Mouse (Mus musculus) kidney, postnatal 36 days (tissue): ENCODE measurements around the gene Fmnl1.

Source experiments
- DNase-seq, 2 experiments: peaks; one replicate each; pipeline ENCODE4 v3.0.0; 2021 to 2022; ENCODE audit warnings: mixed read lengths in 2 of 2

Fmnl1 gene

DNA sequence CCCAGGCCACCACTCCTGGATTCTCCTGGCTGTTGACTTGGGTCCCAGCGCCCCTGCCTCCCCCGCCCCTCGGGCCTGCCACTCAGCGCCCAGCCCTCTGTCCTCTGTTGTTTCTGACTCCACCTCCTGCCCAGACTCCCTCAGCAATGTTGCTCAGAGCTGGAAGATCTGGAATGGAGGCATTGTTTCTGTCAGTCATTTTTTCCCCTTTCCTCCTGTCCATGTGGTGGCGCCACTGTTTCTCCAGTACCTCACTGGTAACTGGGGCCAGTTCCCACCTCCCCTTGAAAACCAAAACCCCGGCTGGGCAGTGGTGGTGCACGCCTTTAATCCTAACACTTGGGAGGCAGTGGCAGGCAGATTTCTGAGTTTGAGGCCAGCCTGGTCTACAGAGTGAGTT lies 9.5 kb upstream of the Fmnl1 start:
- peak in 1 of 2 experiments; percentile 54 for DNase-seq

DNA sequence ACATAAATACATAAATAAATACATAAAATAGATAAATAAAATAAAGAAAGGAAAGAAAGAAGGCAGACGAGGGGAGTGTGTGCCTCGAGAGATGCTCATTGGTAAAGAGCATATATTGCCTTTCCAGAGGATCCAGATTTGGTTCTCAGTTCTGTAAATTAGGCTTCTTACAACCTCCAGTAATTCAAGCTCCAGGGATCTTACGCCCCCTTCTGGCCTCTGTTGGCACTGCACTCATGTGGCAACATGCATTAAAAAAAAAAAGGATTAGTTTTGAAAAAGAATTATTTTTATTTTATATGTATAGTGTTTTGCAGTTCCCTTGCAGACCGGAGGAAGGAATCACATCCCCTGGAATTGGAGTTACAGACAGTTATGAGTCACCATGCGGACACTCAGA lies 8.8 kb upstream of the Fmnl1 start:
- peak in 1 of 2 experiments; percentile 65 for DNase-seq

DNA sequence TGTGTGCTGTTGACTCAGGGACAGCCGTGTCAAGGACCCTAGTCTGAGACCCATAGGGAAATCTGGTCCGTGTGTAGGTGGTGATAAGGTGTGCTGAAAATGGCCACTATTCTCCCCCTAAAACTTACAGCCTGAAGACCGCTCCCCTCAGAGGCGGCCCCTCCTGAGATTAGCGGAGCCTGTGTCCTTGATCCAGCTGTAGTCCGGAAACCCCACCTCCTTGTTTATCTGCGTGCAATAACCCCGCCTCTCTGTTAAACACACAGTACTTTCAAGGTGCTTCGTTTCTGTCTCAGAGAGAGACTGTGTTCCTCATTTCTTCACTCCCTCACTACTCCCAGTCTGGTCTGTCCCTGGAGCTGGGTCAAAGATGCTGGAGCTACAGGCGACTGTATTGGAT lies 6.5 kb upstream of the Fmnl1 start:
- no peak for DNase-seq

DNA sequence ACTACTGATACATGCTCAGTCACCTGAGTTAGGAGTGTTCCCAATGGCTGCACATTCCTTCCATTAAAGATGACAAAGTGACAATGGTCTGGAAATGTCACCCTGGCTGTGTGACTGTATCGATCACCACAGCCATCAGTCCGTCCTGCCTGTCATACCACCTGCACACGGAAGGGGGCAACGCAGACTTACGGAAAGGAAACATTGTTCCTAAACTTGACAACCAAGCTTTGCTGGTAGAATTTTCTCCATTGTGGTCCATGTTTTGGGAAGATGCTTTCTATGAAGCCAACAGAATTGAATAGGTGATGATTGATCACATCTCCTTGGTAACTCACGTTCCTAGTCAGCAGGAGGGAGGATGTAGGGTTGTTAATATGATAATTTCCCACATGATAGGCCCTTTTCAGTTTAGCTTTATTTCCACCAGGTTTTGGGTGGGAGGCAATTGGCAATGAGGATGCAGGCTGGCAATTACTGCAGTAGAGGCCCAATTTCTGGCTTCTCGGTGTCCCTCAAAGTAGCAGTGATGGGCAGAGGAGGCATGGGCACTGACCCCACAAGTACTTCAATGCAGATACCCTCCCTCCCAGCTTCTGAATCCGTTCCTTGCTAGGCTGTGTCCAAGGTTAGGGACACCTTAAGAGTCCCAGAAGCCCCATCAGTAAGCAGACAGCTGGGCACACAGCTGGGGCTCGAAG lies 2.1 kb upstream of the Fmnl1 start:
- DNase-seq = peak; percentile 76 to 87

DNA sequence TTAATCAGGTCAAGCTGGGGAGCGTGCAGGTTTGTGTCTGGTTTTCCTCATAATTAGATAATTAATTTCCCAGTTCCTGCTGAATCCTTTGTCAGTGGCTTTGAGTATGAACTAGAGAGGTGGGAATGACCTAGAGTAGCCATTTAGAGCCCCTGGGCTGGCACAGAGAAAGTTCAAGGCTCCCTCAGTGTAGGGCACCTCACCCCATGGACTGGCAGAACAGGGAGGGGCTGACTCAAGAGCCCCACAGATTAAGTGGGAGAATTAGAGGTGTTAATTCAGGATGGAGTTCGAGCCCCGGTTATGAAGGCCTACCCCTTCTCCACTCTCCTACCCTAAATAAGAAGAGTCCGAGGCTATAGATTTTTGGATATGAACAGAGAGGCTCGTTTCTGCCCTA lies 1.2 kb upstream of the Fmnl1 start:
- no peak for DNase-seq

DNA sequence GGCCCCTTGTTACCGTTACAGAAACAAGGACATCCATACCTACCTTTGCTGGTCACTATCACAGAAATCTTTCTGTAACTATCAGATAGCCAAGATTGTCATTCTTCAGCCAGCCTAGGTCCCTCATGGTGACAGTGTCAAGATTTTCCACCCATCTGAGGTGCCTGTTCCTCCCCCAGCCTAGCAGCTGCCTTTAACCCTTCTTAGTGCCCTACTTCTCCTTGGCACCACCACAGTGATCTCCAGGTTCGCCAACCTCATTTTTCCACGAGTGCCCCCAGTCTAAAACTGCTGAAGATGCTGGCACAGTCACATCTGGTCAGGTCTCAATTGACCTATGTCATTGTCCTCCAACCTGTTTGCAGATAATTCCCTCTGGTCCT lies 805 bp upstream of the Fmnl1 start:
- DNase-seq = no peak

DNA sequence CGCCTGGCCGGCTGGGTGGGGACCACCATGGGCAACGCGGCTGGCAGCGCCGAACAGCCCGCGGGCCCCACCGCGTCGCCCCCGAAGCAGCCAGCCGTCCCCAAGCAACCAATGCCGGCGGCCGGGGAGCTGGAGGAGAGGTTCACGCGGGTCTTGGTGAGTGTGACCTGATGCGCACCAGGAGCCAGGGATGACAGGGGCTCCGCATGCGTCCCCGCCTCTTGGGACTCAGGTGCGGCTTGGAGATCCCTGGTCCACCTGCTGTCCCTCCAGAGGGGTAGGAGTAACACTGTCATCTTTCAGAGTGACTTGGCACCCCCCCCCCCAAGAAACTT lies 346 bp downstream of the Fmnl1 start:
- DNase-seq = no peak

DNA sequence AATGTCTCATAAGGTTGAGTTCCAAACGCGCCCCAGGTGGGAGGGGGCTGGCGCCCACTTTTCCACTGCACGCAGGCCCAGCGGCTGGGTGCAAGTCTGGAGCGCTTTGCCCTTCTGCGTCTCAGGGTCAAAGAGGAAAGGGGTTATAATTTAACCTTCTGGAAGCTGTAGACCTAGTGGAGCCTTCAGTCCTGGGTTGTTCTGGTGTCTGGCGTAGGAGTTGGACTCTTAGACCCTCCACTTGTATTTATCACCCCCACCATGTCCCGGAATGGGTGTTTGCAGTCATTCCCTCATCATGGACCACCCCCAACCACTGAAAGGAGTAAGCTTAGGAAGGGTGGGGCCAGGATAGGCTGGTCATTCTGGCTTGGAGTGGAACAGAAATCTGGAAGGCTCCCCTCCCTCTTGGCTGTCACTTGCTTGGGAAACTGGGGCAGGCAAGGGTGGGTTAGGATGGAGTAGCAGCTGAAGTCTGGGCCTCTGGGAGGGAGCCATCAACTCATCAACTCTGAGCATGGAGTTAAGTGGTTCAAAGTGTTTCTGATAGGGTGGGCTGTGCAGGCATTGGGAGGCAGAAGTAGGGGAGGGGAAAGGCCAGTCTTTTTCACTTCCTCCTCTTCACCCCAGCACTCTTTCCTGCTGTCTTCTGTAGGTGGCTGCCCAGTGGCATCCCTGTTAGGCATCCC lies 940 bp downstream of the Fmnl1 start:
- peak; percentile 75 to 88 for DNase-seq

DNA sequence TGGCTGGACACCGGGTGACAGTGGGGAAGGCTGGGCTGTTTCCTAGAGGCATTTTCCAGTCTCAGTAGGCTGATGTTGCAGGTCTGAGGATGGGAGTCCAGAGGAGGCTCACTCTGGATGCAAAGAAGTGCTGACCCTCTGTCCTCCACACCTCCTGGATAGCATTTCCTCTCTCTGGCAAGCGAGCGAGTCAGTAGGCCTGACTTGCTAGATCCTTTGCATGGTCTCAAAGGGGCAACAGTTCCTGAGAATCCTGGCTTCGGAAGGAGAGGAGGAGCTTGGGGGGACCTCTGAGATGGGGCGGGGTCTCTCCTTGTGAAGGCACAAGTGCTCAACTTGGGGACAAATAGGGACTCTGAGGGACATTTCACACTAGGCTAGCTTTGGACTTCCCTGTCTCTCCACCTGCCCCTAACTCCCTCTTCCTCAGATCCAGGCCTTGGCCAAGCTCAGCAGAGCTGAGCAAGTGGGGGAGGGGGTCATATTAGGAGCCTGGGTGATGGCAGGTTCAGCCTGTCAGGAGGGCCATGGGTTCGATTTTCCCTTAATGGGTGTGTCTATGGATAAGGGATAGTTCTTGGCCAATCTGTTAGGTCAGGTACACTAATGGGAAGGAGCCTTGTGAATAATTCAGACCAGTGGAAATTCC lies 1.6 kb downstream of the Fmnl1 start:
- no peak for DNase-seq

DNA sequence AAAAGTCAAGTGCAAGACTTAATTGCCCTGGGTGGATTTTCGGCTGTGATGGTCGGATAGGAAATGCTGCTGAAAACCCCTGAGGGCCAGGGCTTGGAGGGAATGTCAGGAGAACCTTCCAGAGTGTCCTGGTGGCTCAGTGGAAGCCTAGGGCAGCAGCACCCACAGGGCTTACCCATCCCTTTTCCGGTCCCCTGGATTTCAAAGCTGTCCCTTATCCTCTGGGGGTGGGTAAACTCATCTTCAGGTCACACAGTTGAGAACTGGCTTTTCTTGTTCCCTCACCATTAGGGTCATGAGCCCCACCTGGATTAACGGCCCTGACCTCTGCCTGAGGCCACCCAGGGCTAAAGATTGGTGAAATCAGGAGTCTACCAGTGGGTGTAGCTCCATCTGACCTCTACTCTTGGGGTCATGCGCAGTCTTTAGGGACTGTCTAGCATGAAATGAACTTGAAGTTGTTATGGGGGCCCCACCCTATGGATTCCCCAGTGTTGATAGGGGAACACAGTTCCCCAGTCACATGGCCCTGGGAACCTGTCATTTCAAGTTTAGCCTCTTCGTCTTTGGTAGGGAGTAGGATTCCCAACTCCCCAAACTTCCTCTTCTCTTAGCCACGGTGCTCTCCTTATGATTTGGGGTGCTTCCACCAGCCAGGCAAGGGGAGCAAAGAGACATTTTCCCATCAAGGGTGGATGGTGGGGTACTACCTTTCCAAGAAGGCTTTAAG lies 2.3 kb downstream of the Fmnl1 start:
- DNase-seq = no peak

DNA sequence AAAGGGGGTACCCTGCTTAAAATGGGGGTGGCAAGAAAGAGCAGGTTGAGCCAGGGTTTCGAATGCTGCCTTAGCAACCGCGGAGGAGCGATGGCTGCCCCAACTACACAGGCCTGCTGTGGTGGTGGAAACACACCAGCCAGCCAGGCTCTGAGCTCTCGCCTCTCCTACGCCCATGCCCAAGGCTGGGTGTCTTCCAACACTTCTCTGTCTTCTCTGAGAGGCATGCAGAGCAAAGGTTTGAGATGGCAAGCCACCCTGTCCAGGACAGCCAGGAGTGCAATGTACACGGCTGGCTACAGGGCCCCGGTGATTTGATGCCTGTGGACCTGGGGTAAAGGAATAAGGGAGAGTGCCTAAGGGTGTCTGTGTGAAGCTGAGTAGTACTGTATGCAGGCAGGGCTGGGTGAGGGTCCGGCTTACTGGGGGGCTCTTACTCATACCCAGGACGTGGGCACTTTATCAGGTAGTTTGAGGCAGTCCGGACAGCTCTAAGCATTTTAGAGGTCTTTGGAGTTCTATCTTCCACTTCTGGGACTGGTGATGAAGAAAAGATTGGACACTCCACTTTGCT lies 3.0 kb downstream of the Fmnl1 start:
- DNase-seq = peak; percentile 60 to 61

DNA sequence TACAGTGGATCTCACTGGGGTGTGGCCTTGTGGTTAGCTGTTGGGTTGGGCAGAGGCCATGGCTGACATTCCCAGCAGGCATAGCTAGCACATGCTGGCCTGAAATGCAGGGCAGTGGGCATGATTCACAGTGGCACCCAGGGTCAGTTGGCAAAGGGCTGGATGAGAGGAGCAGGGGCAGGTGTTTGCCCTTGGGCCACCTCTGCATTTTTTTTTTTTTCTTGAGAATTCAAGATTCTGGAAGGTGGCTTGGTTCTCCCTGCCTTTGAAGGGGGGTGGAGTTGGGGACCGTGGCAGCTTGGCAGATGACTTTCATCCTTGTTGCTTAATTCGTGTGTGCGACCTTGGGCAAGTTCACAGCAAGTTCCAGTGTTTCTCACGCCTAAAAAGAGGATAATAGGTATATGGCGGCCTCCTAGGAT lies 3.5 kb downstream of the Fmnl1 start:
- peak; percentile 75 to 80 for DNase-seq

DNA sequence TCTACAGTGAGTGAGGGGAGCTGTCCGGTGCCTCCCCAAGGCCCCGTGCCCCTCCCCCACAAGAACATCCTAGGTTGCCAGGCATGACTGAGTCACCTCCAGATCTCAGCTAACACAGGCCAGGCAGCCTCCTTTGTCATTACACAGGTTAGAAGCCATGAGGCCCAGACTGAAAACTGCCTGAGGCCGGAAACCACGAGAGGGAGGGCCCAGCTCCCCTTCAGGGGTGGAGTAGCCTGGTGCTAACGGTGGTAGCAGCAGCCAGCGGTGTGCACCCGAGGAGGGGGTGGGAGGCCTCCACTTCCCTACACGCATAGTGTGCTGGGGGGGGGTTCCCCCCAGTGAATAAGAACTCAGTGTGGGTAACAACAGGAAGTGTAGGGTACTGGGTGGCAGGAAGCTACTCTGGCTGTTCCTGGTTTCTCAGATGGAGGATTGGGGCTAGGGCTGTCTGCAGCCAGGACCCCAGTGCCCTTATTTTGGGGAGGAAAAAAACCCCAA lies 4.0 kb downstream of the Fmnl1 start:
- peak in 1 of 2 experiments; percentile 66 for DNase-seq

DNA sequence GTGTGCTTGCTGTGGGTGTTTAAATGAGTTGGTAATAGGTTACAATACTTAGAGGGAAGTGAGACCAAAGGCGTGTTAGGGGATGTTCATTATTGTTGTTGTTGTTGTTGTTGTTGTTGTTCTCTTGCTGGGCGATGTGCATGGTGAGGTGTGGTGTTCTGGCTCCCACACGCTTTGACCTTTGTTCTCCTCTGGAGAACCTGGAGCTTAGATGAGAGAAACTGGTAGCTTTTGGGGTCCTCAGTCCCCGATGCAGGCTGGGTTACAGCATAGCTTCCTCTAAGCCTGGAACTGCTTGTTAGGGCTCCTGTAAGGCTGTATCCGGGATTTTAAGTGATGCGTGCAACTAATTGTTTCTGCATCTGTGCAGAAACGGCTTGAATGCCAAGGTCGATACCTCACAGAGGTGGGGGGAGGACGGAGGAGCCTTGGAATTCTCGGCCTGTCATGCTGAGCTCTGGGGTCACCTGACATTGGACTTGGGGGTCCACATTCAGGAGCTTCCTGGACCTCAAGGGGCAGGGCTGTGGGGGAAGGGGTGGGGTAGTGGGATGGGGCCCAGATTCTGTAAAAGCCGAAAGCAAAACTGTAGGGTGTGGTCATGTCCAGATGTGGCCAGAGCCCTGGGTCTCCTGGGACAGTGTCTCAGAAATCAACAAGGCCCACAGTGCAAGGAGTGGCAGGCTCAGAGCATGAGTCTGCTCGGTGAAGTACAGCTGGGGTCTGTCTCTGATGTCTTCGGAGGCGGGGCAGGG lies 5.0 kb downstream of the Fmnl1 start:
- no peak for DNase-seq

DNA sequence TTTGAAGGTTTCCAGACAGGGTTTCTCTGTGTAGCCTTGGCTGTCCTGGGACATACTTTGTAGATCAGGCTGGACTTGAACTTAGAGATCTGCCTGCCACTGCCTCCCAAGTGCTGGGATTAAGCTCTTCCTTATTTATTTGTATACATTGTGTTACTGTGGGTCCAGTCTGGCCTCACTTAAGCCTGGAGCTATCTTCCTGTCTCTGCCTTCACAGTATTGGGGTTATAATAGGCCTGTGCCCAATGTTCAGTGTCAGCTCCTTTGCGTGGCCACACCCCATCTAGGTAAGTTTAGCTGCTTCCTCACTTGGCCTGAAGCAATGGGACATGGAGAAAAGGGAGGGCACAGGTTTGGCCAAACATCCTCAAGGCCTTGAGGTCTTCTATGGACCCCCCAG lies 5.6 kb downstream of the Fmnl1 start:
- no peak for DNase-seq

DNA sequence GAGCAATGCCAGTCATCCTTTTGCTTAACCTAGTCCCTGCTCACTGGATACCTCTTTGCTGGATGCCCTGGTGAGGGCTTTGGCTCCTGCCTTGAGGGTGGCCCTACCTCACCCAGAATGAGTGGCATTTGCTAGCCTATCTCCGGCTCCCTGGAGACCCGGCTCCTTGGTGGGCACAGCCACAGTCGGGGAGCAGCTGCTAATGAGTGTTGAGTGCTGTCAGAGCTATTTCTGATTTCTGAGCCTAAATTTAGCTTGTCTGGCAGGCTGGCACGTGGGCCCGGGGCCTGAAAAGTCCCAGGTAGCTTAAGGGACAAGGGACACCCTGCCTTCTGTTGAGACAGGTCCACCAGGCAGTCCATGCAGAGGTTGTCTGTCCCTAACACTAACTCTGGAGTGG lies 6.3 kb downstream of the Fmnl1 start:
- peak in 1 of 2 experiments; percentile 6 for DNase-seq

DNA sequence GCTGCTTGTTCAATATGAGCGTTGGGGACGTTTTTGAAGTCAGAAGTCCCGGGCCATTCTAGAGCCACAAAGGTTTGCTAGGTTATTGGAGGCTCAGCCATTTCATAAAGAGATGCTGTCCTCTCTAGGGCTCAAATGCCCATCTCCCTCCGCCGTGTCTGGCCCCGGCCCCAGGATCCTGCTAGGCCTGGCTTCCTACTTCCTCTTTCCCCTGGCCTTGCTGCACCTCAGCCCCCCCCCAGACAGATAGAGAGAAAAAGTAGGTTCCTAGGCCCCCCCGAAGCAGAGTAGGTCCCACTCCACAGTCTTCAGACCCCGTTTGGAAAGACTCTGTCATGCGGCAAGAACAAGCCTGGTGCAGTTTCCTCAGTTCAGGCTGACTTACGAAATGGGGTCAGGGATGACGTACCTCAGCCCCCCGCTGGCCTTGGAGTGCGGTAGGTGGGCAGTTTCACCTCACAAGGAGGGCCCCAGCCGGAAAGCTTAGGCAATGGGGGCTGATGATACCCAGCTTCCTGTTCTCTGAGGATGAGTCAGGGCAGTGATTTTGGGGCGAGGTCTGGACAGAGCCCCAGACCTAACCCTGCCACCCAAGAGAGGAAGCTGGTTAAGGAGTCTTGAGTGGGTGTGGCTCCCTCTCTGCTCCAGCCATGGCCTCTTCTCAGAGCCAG lies 7.0 kb downstream of the Fmnl1 start:
- no peak for DNase-seq

DNA sequence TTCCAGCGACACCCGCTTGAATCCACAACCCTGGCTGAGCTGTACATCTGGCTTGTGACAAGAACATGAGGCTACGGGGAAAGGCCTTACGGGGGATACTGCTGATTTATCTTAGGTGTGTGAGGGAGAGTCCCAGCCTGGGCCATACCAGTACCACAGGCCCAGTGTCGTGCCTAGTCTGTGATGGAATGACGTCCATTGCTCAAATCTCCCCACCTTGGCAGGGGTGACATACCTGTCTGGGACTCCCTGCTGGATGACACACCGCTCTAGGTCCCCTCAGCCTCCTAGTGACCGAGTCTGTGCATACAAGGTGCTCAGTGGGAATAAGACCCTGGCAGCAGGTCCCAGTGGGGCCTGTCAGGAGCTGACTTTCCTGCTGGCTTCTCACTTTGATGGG lies 7.8 kb downstream of the Fmnl1 start:
- no peak for DNase-seq

DNA sequence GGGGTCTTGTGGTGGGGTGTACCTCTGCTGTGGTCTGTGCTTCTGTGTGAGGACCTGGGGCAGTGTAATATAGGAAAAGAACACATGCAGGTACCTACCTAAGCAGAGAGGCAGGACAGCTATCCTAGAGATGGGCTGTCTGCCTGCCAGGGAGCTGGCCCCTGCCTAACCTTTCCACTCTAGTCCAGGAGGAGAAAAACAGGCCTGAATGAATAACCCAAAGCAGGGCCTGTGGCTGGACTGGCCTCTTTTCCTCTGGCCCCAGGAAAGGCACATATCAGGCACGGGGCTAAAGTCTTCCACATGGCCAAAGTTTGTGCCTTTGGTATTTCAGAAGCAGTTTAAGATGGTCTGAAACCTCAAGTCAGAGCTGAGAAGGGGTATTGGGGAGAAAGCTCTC lies 9.5 kb downstream of the Fmnl1 start:
- DNase-seq = peak; percentile 75 to 86

DNA sequence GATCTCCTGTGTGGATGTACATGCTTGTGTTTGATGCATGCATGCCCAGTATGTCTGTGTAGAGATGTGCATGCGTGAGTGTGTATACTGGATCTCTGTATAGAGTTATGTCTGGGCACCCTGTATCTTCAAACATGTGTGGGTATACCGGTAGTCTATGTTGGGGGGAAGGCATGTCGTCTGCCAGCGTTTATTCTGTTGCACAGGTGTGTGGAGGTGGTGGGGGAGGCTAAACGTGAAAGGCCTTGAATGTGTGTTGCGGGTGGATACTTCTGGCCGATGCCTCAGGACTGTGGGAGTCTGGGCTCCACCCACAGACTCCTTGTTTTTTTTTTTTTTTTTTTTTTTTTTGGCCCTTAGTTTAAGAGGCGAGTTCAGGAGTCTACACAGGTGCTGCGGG lies 10.4 kb downstream of the Fmnl1 start:
- DNase-seq = peak in 1 of 2 experiments; percentile 22

DNA sequence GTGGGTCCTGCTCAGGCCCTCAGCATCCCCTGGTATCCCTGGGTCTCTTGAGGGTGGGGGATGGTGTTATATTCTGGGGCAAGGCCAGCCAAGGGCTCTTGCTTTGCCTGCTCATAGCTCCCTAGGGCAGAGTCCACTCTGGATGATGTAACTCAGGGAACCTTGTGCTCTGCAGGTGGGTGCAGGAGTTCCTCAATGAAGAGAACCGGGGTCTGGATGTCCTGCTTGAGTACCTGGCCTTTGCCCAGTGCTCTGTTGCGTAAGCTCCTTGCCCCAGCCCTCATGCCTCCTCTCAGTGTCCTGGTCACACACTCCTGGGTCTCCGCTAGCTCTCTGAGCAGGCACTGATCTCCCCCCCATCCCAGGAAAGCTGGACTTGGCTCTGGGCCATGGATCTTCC lies 11.0 kb downstream of the Fmnl1 start:
- DNase-seq = peak; percentile 87 to 95

DNA sequence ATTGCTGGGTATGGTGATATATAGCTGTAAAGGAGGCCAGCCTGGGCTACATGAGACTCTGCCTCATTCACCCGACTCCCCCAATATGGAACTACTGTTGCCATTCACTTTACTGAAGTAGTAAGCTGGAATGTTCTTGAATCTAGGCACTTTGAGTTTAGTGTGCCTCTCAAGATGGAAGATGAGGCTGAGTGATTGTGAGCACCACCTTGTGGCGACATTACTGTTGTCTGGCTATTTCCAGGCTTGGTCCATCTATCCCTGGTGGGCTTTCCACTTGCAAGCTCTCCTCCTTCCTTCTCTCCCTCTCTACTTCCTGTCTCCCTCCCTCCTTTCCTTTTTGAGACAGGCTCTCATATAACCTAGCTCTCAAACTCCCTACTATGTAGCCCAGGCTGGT lies 14.0 kb downstream of the Fmnl1 start:
- peak; percentile 54 to 84 for DNase-seq
